Mouse (Mus musculus): Measurements from ENCODE around the gene Olfr71.

Gene Olfr71

GRCm38 (mm10) chr4:43709869-43710268 is at the start of gene Olfr71:
Olfr71 (minus strand) TSS chr4:43710255.
- no peak for DNase-seq (ENCODE audit: low read depth in 1 of 2, low spot score in 2 of 2)

GRCm38 (mm10) chr4:43757213-43757612 is 47.2 kb upstream of the Olfr71 start:
- DNase-seq (ENCODE audit: low read depth in 1 of 2, low spot score in 2 of 2) = no peak

- DNase-seq (ENCODE audit: low read depth in 1 of 2, low spot score in 2 of 2) = no peak
Measured at GRCm38 (mm10) chr4:43745187-43745586, 35.1 kb upstream of the Olfr71 start.

- no peak for DNase-seq (ENCODE audit: low read depth in 1 of 2, low spot score in 2 of 2)
Measured at GRCm38 (mm10) chr4:43743099-43743498, 33.0 kb upstream of the Olfr71 start.

DNA sequence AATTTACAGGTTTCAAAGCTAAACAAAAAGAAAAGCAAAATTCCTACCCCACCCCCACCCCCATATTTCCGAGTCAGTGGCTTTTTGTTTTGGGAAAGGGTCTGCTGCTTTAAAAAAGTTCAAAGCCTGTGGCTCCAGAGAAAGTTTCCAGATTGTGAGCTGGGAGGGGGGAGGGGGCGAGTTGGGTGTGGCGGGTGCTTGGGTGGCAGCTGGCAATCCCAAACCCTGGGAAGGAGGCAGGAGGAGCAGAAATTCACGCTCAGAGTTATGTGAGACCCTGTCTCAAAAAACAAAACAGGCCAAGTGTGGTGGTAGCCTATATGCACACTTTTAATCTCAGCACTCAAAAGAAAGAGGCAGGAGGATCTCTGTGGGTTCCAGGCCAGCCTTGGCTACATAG is 32.6 kb upstream of the Olfr71 start:
- DNase-seq (ENCODE audit: low read depth in 1 of 2, low spot score in 2 of 2) = no peak

DNA sequence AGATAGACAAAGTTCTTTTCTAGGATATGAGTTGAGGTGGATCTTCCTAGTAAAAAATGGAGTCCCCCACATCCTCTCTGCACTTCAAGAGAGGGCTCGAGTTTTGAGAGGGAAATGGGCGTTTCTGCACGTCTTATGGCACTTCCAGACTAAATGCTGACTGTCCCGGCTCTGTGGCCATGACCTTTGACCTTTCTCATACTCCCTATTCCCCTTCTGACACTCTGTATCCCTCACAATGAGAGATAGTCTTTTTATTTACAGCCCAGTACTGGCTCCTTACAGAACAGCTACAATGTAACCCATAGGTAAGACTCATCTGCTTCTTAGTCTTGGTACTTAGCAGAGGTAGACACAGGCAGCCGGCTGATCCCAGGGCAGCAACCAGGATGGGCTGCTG is 31.5 kb upstream of the Olfr71 start:
- no peak for DNase-seq (ENCODE audit: low read depth in 1 of 2, low spot score in 2 of 2)

GRCm38 (mm10) chr4:43738989-43739674 is 29.1 kb upstream of the Olfr71 start:
- DNase-seq (ENCODE audit: low read depth in 1 of 2, low spot score in 2 of 2) = no peak

DNA sequence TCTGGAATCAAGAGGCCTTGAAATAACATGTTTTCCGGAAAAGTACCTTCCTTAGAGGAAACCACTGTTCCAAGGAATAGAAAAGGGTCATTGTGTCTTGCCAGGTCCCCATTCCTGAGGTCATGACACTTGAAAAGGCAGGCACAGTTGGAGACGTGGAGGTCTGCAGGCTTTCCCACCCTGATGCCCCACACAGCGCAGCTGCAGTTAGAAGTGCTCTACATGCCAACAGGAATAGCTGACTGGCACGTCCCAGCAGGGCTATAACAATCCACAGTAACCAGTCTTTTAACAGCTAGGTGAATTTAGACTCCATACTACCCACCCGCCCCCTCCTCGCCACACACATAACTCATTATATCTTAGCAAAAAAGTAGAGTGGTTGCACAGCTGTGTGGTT is 27.1 kb upstream of the Olfr71 start:
- no peak for DNase-seq (ENCODE audit: low read depth in 1 of 2, low spot score in 2 of 2)

GRCm38 (mm10) chr4:43733186-43733585 is 23.1 kb upstream of the Olfr71 start:
- no peak for DNase-seq (ENCODE audit: low read depth in 1 of 2, low spot score in 2 of 2)

DNA sequence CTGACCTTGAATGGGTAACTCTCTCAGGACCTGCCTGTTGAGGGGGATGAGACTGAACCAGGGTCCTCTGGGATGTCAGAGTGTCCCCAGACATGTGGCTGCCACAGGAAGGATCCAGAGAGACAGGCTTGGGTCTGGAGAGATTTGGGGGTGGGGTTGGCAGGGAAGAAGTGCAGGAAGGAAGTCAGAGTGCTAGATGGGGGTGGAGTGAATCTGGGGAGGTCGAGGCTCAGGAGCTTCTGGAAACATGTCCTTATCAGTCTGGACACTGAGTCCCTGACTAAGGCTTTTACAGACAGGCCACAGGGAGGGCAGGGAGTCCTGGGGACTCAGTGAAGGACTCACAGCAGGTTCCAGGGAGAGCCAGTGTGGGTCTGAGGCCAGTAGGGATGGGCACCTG is 22.1 kb upstream of the Olfr71 start:
- no peak for DNase-seq (ENCODE audit: low read depth in 1 of 2, low spot score in 2 of 2)

GRCm38 (mm10) chr4:43730750-43731297 is 20.8 kb upstream of the Olfr71 start:
- no peak for DNase-seq (ENCODE audit: low read depth in 1 of 2, low spot score in 2 of 2)

- no peak for DNase-seq (ENCODE audit: low read depth in 1 of 2, low spot score in 2 of 2)
Measured at GRCm38 (mm10) chr4:43729794-43730550, 19.9 kb upstream of the Olfr71 start, which contains the start of gene Spaar. Spaar (plus strand) TSS chr4:43730034.

GRCm38 (mm10) chr4:43729126-43729525 is 19.1 kb upstream of the Olfr71 start:
- DNase-seq (ENCODE audit: low read depth in 1 of 2, low spot score in 2 of 2) = no peak

- no peak for DNase-seq (ENCODE audit: low read depth in 1 of 2, low spot score in 2 of 2)
Measured at GRCm38 (mm10) chr4:43728576-43728954, 18.5 kb upstream of the Olfr71 start.

- DNase-seq (ENCODE audit: low read depth in 1 of 2, low spot score in 2 of 2) = no peak
Measured at GRCm38 (mm10) chr4:43727718-43728575, 17.9 kb upstream of the Olfr71 start.

- no peak for DNase-seq (ENCODE audit: low read depth in 1 of 2, low spot score in 2 of 2)
Measured at GRCm38 (mm10) chr4:43726995-43727394, 16.9 kb upstream of the Olfr71 start, which contains the start of gene Hrct1. Hrct1 (plus strand) TSS chr4:43727188.

DNA sequence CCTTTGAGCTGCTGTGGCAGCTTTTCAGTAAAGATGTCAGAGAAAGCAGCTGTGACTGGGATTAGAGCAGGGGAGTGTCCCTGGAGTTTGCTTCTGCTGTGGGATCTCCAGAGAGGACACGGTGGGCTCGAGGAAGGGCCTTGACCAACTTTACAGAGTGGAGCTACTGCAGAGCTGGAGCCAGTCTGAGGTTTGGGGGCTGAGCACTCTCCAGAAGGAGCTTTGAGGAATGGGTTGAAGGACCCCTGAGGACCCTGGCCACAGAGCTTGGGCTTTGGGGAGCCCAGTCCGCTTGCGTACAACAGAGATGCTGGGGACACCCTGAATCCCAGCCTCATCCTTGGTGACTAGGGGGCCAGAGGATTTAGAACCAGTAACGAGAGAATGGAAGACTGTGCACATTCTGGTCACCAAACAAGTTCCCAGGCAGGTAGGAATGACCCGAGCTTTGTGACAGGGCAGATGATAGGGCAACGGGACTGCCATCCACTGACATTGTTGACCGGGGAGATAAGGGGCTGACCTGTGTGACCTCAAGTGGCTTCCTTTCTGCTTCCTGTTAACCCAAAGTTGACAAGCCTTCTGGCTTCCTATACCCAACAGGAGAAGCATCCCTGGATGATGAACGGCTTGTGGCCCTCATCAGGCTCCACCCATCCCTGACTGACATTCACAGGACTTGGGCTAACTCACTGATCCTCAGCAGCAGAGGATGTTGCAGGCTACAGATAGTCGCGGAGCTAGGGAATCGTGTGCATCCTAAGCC is 16.4 kb upstream of the Olfr71 start:
- no peak for DNase-seq (ENCODE audit: low read depth in 1 of 2, low spot score in 2 of 2)

GRCm38 (mm10) chr4:43724764-43725163 is 14.7 kb upstream of the Olfr71 start:
- DNase-seq (ENCODE audit: low read depth in 1 of 2, low spot score in 2 of 2) = no peak

DNA sequence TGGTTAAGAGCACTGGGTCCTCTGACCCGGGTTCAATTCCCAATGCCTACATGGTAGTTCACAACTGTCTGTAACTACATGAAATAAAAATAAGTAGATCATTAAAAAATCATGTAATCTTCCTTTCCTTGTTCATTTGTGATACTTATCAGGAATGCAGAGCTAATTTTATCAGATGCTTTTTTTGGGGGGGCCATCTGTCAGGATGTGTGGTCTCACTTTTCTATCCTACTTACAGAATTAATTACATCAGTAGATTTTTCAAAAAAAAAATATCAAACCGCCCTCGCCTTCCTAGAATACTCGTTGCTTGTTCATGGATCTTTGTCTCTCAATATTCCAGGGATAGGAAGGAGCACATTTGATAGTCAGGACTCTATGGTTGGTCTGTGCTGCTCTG is 12.1 kb upstream of the Olfr71 start:
- no peak for DNase-seq (ENCODE audit: low read depth in 1 of 2, low spot score in 2 of 2)

DNA sequence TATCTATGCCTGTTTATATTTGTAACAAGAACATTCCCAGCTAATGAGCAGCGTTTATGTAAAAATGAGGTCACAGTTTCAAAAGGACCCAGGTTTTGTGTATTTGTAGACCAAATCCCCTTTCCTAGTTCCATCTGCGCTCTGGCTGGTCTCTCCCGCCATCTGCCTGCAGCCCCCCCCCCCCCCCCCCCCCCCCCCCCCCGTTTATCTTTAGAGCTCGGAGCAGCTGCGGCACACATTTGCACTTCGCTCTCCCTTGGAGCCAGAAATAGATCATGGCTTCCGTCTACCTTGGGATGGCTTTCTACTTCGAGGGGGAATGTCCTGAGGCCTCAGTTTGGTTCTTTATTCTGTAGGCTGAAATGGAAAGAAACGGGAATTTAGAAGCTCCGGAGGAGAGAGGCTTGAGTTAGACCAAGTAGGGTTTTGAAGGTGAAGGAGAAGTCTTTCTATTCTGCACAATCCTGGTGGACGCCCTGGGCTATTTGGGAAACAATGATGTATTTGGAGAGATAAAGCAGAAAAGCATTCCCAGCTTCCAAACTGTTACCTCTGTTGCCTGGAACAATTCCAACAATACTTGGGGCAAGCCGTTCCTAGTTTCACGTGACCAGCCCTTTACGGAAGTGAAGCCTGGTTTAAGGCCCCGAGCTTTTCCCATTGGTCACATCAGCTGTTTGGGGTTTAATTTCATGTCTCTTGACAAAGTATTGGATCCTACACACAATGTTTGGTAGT is 10.6 kb upstream of the Olfr71 start:
- DNase-seq (ENCODE audit: low read depth in 1 of 2, low spot score in 2 of 2) = no peak
